Mouse (Mus musculus) ZHBTc4 (cell line): Measurements from ENCODE around the gene Brsk2.

Experiments used
- DNase-seq: peaks from one replicate; pipeline ENCODE4 v3.0.0-alpha.2; 2011; ENCODE audit warnings: low read depth, low spot score

Gene Brsk2

DNA sequence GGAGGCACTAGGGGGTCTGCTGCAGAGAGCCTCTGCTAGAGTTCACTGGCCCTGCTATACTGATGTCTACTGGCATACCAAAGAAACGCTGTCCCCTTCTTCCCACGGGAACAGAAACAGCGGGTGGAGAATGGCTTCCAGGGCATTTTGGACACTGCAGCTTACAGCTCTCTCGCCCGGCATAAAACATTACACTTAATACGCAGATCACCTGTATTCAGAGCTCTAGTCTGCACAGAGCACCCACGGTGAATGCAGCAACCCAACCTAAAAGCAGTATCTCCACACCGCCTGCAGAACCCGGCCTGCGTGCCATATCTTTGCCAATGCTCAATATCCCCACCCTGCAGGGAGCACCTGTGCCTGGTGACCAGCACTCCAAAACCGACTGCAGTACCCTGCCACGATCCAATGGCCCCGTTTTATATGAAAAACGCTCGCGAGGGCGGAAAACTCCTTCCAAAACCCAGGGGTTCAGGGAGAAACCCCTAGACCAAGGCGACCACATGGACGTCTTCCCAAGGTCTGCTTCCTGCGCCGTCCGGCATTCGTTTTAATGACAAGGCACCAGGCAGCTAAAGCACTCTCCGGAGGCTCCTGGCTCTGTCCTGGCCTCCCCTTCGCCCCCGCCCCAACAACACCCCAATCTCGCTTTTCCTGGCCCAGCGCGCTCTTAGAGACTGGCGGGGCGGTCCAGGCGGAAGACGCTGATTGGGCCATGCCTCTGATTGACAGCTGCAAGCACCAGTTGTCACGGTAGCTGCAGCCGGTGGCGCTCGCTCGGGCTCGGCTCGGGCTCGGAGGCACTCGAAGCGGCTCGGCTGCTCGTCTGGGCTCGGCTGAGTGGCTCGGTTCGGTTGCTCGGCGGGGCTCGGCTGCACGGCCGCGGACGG is at the start of gene Brsk2:
Gene Brsk2 (plus strand): TSS at position 846 of the 893 bp plus-strand sequence.
- DNase-seq = peak; percentile 95

DNA sequence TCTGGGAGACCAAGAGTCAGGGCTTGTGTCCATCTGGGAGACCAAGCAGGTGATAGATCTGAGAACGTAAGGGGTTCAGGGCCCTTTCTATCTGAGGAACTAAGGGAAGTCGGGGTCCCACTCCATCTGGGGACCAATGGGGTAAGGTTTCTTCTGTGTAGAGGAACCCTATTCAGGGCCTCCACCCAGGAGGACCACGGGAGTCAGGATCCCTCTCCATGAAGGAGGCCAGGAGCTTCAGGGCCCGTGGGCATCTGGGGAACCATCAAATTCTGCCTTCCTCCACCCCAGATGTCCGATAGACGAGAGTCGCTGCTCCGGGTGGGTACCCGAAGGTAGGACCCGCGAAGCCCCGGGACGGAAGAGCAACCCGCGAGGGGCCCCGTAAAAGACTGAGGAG is 47.7 kb upstream of the Brsk2 start:
- DNase-seq = no peak

DNA sequence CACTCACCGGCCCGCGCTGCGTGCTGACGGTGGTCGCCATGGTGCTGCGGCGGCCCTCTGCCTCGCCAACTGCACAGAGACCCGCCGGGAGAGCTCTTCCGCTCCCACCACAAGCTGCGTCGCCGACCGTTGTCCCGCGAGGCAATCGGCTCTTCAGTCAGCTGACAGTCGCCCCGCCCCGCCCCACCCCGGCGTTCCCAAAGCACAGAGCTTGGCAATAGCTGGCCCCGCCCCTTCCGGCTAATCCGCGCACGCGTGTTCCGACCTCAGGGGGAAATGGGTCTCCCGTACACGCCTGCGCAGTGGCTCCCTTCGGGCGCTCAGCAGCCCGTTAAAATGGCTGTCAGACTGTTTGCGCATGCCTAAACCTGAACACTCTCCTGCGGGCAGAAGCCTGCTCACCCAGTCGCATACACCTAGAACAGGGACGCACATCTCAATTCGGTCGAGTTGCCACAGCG is 47.3 kb upstream of the Brsk2 start:
- DNase-seq = peak; percentile 100

DNA sequence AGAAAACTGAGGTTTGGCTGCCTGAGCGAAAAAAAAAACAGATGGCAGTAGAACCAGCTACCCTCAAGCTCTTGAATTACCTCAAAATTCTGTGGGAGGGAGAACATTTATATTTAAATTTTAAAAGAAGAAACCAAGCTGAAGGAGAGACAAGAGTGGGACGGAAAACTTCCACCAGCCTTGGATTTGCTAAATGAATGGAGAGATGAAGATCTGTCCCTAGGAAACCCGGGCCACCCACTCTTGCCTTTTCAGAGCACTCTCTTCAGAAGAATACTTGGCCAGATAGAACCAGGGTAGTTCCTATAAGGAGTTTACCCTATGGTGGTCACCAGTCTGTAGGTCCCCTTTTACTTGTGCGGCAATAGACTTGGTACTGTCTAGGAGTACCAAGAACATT is 46.8 kb upstream of the Brsk2 start:
- peak; percentile 19 for DNase-seq

DNA sequence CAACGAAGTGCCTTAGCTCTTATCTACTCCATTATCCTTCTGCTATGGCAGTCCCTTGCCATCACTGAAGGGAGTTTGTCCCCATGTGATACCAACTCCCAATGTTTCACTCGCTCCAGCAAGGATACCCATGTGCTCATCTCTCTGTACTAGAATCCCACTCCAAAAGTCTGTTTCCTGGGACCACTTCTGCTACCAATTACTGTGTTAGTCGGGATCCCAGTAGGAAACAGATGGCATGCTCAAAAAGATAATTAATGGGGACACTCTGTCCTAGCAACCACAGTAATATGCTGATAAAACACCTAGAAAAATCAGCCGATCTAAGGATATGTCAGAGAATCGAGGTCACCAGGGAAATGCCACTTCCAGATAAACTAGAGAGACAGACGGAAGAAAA is 41.0 kb upstream of the Brsk2 start:
- no peak for DNase-seq

DNA sequence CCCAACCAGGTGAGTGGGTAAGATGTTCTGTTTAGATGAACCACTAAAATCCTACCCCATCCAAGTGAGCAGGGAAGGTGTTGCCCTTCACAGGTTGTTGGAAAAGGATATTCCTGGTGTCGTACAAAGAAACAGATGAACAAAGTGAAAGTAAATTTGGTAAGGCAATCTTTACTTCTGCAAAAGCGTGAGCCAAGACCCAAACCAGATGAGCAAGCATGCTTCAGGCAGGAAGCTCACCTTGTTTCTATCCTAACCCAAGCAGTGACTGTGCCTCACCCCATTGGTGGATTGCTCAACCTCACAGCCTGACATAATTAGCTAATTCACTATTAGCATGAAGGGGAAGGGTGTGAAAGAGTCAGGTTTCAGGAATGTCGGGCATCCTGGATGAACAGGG is 38.2 kb upstream of the Brsk2 start:
- peak; percentile 19 for DNase-seq

DNA sequence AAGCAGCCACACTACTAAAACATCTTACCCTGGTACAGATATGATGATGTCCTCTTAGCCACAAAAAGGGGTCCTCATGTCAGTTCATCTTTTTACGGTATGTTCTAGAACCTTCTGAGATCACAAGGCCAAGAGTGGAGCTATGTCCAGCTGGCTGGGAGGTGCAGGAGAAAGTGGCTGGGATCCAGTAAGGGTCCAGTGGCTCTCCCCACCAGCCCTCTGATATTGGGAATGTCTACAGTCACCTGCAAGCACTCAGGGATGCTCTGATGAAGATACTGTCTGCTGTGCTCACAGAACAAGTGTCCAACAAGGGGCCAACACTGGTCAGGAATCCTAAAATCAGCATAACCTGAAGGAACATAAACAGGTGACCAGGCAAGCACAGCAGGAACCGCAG is 31.1 kb upstream of the Brsk2 start, which contains the start of gene Tollip:
Gene Tollip (minus strand): TSS at position 101 of the 400 bp plus-strand sequence.
- no peak for DNase-seq

DNA sequence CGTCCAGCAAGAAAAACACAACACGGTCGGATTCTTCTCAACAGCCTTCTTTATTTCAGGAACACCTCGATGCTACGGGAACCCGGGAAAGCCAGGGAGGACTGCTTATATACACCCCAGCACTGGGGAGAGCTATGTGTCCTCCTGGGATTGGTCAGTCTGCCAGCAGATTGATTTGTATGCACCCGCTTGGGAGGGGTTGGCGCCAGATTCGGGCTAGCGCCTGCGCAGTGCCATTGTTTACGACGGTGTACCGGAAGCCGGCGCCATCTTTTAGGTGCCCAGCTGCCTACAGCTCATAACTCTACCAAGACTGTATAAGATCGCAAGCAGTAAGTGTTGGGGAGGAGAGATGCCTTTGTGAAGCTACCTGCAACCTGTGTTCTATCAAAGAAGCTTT is 25.4 kb upstream of the Brsk2 start:
- DNase-seq = peak; percentile 33

DNA sequence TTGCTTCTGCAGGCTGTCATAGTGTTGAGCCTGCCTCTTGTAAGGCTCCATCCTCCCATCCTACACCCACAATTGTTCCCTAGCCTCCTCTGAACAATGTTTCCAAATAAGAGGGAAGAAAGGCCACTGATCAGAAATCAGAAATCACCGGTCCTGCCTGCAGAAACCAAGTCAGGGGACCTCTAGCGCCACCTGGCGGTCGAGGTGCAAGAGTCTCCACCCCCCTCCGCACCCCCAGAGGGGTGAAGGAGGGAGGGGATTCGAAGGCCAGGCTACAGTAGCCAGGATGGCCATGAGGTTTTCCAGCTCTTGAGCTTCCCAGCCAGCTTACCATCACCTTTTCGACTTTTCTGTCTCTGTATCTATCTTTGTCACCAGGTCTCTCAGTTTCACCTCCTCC is 24.6 kb upstream of the Brsk2 start:
- peak; percentile 83 for DNase-seq

DNA sequence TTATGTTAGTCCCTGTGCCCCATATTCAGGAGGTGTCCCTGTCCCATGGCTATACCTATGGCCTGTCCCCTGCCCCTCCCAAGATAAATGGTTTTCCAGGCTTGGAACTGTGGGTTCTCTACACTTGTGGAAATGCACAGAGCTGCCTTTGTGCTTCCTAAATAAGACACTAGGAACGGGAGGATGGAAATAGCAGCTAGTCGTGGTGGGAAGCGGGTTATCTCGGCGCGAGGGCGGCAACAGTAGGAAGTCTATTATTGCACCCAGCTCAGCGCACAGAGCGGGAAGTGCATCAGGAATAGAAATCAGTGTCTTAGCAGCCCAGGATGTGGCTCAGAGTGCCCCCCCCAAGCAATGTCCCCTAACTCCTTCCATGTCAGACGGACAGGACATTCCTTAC is 20.9 kb upstream of the Brsk2 start:
- DNase-seq = no peak

DNA sequence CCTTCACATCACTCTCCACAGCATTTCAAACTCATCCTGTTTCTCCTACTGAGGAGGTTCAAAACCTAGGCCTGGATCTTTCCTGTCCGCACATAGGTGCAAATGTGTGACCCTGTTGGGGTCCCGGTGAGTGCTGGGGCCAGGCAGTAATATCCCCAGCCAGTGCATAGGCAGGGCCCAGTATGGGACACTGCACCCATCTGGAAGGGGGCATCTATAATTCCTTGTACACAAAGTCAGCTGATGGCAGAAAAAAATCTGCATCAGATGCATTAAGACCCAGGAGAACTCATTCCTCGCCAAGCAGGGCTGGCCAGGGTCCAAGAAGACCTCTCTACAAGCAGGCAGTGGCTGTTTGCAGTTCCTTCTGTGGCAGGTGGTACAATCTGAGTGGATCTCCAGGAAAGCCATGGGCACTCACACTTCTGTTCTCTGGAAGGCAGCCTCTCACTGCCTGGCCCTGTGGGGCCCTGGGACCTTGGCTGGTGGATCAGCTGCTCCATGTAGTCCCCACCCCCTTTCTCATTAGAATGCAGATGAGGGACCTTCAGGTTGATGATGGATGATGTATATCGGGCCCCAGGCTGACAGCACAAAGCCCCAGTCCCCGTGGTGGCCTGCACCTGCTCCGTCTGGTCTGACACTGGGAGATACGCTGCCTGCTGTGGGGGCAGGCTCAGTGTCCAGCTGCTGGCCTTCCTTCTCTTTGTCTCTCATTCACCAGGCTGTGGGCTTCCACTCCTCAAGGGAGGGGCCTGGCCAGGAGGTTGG is 15.2 kb upstream of the Brsk2 start:
- peak; percentile 39 for DNase-seq

DNA sequence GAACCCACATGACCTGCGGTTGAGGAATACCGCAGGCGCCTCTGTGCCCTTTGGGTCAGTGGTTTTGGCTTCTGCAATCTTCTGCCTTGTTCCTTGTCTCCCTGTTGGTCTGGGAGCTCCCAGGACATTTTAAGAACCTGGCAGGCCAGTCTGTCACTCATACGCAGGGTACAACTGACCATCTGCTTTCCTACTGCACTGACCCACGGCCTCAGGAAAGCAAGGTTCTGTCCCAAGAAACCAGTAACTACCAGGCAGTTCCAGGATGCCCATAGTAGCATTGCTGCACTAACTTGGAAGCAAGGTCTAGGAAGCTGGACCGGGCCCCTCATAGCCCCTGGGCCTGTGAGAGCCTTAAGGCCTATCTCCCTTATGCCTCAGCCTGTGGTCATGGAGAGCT is 14.6 kb upstream of the Brsk2 start:
- no peak for DNase-seq

DNA sequence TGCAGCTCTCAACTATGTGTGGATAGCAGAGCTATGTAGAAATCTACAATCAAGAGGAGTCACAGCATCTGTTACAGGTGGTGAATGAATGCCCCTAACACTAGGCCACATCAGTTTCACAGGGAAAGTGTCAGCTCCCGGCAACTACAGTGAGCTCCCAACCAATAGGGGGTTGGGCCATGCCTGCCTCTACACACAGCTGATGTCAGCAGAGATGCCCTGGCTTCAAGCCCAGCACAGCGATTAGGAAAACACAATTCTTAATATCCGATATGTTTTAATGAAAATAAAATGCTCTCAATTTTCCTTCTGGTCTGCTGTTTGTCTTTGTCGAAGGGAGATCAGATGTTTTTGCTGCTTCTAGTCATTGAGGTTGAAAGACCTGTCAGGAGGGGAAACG is 6.1 kb upstream of the Brsk2 start:
- DNase-seq = no peak

DNA sequence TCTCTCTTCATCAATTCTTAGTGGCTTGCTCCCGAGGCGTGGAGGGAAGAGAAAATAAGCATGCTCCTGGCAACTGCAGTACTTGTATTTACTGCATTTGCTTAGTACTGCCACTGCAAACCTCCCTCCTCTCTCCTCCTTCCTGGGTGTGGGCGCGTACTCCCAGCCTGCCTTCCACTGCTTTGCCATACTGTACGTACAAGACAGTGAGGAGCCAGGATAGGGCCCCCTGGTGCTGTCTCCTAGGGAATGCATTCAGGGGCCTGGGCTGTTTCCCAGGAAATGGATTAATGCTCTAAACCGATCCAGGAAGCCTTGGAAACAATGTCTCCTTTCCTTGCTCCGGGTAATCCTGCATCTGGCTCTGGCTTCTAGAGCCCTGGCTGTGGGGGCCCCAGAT is 3.6 kb upstream of the Brsk2 start:
- peak; percentile 72 for DNase-seq

DNA sequence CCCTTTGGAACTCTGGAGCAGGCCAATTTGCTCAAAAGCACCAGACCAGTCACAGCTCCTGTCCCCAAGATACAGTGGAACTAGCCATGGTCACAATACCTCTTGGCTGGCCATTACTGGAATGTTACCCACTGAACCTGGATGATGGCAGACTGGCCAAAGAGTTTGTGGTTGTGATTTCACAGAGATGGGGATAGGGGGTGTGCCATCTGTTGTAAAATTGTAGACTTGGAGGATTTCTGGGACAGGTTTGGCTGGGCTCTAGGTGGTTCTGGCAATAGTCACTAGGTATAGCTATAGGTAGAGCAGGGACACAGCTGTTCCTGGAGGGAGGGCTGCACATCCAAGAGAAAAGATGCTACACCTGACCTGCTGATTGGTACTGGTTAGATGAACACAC is 2.0 kb upstream of the Brsk2 start:
- no peak for DNase-seq

DNA sequence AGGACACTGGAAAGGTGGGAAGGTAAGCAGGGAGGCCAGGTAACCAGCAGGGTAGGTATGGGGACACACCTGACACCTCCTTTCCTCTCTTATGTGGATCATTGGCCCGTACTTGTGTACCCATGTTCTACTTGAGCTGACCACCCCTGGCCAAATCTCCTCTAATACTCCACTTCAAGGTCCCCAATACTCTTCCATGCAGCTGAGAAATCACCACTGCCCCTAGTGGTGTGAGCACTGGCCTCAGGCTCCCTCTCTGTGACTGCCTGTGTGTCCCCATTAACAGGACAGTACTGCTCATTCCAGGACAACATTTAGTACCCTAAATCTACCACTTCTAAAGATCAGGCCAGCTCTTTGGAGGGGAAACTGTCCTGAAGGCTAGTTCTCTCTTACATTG is 1.5 kb upstream of the Brsk2 start:
- DNase-seq = no peak

DNA sequence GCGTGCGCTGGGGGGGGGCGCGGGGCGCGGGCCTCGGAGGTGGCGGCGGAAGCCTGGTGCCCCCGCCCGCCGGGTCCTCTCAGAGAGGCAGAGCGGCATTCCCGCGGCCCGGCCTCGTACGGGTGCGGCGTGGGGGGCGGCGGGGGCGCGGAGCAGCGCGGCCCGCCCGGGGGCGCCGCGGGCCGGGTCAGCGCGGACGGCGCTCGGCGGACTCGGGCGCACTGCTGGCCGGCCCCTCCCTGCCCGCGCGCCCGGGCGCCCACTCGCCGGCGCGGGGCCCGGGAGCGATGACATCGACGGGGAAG is 200 bp downstream of the Brsk2 start:
- no peak for DNase-seq

DNA sequence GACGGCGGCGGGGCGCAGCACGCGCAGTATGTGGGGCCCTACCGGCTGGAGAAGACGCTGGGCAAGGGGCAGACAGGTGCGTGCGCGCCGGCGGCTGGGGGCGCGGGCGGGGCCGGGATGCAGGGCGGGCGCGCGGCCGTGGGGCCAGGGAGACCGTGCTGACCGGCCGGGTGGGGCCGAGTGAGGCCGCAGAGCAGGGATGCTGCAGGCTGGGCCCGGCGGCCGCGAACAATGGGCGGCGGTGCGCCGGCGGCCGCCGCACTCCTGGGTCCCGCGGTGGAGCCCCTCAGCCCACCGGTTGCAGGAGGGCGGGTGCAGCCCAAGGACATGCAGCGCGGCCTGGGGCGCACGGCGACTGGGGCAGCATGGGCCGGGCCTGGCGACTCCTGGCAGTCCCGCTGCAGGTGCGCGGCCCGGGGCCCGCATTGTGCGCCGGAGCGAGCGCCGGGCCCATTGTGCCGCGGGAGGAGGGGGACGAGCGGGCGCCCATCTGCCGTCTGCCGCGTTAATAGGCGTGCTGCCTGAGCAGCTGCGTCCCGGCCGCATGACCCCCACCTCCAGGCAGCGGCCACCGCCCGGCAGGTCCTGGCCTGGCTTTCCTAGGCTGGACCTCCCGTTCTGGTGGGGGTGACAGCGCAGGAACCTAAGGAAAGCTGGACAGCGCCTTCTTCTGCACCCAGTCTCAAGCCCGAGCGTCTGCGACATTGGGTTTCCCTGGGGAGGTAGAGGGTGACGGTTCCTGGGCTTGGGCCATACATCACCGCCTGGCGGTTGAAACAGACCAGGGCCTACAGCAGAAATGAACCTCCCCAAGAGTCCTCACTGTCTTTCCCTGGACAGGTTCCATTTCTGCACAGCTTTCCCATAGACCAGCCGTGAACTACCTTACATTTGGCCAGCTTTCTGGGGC is 808 bp downstream of the Brsk2 start:
- DNase-seq = peak; percentile 74

DNA sequence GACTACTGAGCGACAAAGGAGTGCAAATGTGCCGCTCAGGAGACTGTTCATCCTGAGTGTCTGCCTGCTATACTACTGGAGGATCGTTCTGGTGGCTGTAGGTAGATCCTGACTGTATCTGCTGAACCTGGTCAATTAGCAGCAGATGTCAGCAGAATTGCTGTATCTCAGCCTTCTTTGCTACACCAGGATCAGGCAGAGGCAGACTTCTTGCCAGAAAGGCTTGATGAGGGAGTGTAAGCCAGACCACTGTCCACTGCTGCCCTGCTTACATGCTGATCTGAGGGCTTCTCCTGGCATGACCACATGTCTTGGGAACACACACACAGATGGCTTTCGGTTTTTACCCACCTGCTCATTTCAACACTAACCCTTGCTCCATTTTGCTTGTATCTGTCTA is 2.3 kb downstream of the Brsk2 start:
- DNase-seq = no peak

DNA sequence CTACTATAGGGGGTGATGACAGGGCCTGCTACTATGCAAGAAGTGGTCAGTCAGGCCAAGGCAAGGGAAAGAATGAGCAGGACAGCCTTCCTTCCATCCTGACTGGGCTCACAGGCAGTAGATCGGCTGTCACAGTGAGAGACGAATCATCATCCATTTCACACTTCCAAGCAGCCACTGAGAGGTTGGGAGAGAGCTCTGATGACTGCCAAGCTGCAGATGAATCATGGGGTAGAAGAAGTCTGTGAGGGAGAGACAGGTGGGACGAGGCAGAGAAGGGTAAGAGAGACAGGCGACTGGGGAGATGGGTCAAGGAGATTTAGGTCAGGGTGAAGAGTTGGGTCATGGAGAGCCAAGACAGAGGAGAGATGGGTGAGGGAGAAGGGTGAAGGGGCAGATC is 3.4 kb downstream of the Brsk2 start:
- DNase-seq = no peak

DNA sequence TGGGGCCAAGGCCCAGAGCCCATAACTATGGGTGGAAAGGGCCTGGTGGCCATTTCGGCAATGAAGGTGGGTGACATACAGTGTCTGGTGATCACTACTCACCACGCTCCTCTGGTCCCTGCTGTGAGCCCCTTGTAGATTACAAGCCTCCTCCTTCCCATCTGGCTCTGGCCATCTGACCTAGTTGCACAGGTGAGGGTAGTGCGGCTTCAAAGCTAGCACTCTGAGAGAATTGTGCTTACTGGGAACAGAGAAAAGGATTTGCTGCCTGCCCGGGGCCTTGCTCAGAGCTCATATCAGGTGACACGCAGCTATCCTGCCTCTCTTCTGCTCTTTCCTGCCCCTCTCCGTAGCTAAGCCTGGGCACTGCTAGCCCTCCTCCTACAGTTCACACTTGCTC is 4.1 kb downstream of the Brsk2 start:
- DNase-seq = no peak
